Mouse (Mus musculus): ENCODE measurements around the gene Slpi.
"Not testable (repeated sequence)": the region's sequence is repeated elsewhere in the genome, so short reads cannot be mapped to it uniquely, and the experiment has no call there.

- TF ChIP-seq GATA1, TAL1 (IDR thresholded peaks at IDR 0.05; ENCODE audit: low read length): not testable (repeated sequence)
Measured at GRCm38 (mm10) chr2:164315460-164315859, 73.4 kb downstream of the Slpi start.

Measured in erythroblast, embryonic 14.5 days (primary cell).